Mouse (Mus musculus) cortical plate, adult 2 months (tissue): ENCODE data around the gene Rangap1.

Experiments used
- CTCF ChIP-seq: fragments of 200-500 bp; IDR thresholded peaks from 2 replicates; pipeline ENCODE4 v1.5.1; 2011; ENCODE audit warnings: mild to moderate bottlenecking, control low read depth, low read length; ENCODE audit not compliant: insufficient read depth; ENCODE audit errors: extremely low read depth
- POLR2A ChIP-seq: fragments of 200-500 bp; IDR thresholded peaks from 2 replicates; pipeline ENCODE4 v1.6.1; 2011; ENCODE audit warnings: mild to moderate bottlenecking, low read length, control low read depth; ENCODE audit not compliant: insufficient read depth; ENCODE audit errors: extremely low read depth

- TF ChIP-seq CTCF (no peak), POLR2A (no peak)
Observed at GRCm38 (mm10) chr15:81735075-81735474, 10.3 kb downstream of the Rangap1 start.
